Comparison of ENCODE assay signal across 18 mouse cellular contexts in genomic region chr4:148071508-148071907, GRCm38 (mm10). TPM values are rescaled to one million over a fixed set of nuclear protein-coding genes. Genes with fewer than 3 reads are reported as not detected.
DNase-seq lines count a peak whose midpoint lies in the region; ATAC-seq and TF ChIP-seq lines count a peak whose summit lies in the region.
"Had no signal": no experiment of that assay in that cellular context is flagged by ENCODE, and none has a peak within 500 bp of the region (broad histone marks: within the 10 kb centered on the region; RNA-seq: fewer than 3 reads in every experiment).

No protein-coding gene starts in this region.

- H3K4me3 ChIP-seq in heart, embryonic 10.5 days = no peak overlapping the region
- H3K4me3 ChIP-seq in liver, postnatal 0 days (ENCODE audit: low read depth, low read length) = no peak overlapping the region
- H3K4me3 ChIP-seq in midbrain, postnatal 0 days (ENCODE audit: low read depth, low read length) = no peak overlapping the region
- H3K4me3 ChIP-seq: embryonic facial prominence, embryonic 13.5 days; forebrain, embryonic 10.5 days; hindbrain, embryonic 12.5 days had no signal

- peaks cover 8% of the 10 kb centered on the region; the same call in 1 of the 2 replicates for H3K27me3 ChIP-seq in heart, embryonic 10.5 days (ENCODE audit: insufficient read depth, poor library complexity, severe bottlenecking)
- no peaks in the 10 kb centered on the region for H3K27me3 ChIP-seq in liver, postnatal 0 days (ENCODE audit: insufficient read depth, low read length)
- H3K27me3 ChIP-seq in midbrain, postnatal 0 days (ENCODE audit: insufficient read depth, low read length) = no peaks in the 10 kb centered on the region
- H3K27me3 ChIP-seq: embryonic facial prominence, embryonic 13.5 days; Patski had no signal

- H3K4me1 ChIP-seq in heart, embryonic 10.5 days = peaks cover 21% of the 10 kb centered on the region
- H3K4me1 ChIP-seq in liver, postnatal 0 days (ENCODE audit: insufficient read depth) = no peaks in the 10 kb centered on the region
- H3K4me1 ChIP-seq in midbrain, postnatal 0 days (ENCODE audit: insufficient read depth, low read length) = no peaks in the 10 kb centered on the region
- H3K4me1 ChIP-seq: hindbrain, embryonic 12.5 days had no signal

- no peaks in the 10 kb centered on the region for H3K9me3 ChIP-seq in heart, embryonic 10.5 days
- no peaks in the 10 kb centered on the region for H3K9me3 ChIP-seq in liver, postnatal 0 days (ENCODE audit: low read length)
- no peaks in the 10 kb centered on the region for H3K9me3 ChIP-seq in midbrain, postnatal 0 days (ENCODE audit: low read length)
- H3K9me3 ChIP-seq: embryonic facial prominence, embryonic 13.5 days; forebrain, embryonic 10.5 days; hindbrain, embryonic 12.5 days had no signal

- no peak overlapping the region for H3K27ac ChIP-seq in heart, embryonic 10.5 days
- no peak overlapping the region for H3K27ac ChIP-seq in liver, postnatal 0 days (ENCODE audit: low read depth)
- no peak overlapping the region for H3K27ac ChIP-seq in midbrain, postnatal 0 days (ENCODE audit: low read depth, low read length)
- H3K27ac ChIP-seq: embryonic facial prominence, embryonic 13.5 days; forebrain, embryonic 10.5 days; hindbrain, embryonic 12.5 days had no signal

- no peak overlapping the region for H3K9ac ChIP-seq in liver, postnatal 0 days (replicated peaks)
- no peak overlapping the region for H3K9ac ChIP-seq in midbrain, postnatal 0 days (replicated peaks; ENCODE audit: low read length, poor library complexity, severe bottlenecking)
- H3K9ac ChIP-seq: hindbrain, embryonic 12.5 days had no signal

- no peaks in the 10 kb centered on the region for H3K36me3 ChIP-seq in heart, embryonic 10.5 days
- no peaks in the 10 kb centered on the region for H3K36me3 ChIP-seq in liver, postnatal 0 days (replicated peaks; ENCODE audit: insufficient read depth, low read length)
- no peaks in the 10 kb centered on the region for H3K36me3 ChIP-seq in midbrain, postnatal 0 days (ENCODE audit: insufficient read depth, low read length)
- H3K36me3 ChIP-seq: embryonic facial prominence, embryonic 13.5 days; forebrain, embryonic 10.5 days; hindbrain, embryonic 12.5 days had no signal

- WGBS in heart, embryonic 10.5 days = 60% methylated on average over 5 of the region's 5 CpGs
- WGBS in liver, postnatal 0 days (ENCODE audit: insufficient replicate concordance) = 70% methylated on average over 5 of the region's 5 CpGs
- WGBS in midbrain, postnatal 0 days = 66% methylated on average over 5 of the region's 5 CpGs

- no peak for TF ChIP-seq CTCF in liver, postnatal 0 days (IDR thresholded peaks at IDR 0.05; ENCODE audit: low read depth)
- no peak for TF ChIP-seq CTCF in midbrain, postnatal 0 days (IDR thresholded peaks at IDR 0.05)

- TF ChIP-seq EP300 in liver, postnatal 0 days (IDR thresholded peaks at IDR 0.05; ENCODE audit: low read depth) = no peak

- no peak overlapping the region for H3K4me2 ChIP-seq in liver, postnatal 0 days (ENCODE audit: low read depth, low read length)
- H3K4me2 ChIP-seq in midbrain, postnatal 0 days (ENCODE audit: low read depth, low read length, poor library complexity, severe bottlenecking) = no peak overlapping the region
- H3K4me2 ChIP-seq: embryonic facial prominence, embryonic 13.5 days; hindbrain, embryonic 12.5 days; midbrain, embryonic 11.5 days had no signal

- peak; percentile 17 for DNase-seq in cerebellum, adult 9-11 months
- no peak for DNase-seq in cerebellum, adult 18-20 months
- peak; percentile 55 to 61 for DNase-seq in heart, postnatal 10 days
- no peak for DNase-seq in heart, embryonic 10.5 days (ENCODE audit: low spot score)
- peak; percentile 36 for DNase-seq in liver, postnatal 0 days
- no peak for DNase-seq in liver
- DNase-seq in lung, adult 18-20 months = no peak
- DNase-seq in midbrain, postnatal 0 days (ENCODE audit: low spot score) = no peak
- DNase-seq: cerebellum, adult 11-12 months; lung, postnatal 36 days; right cerebral cortex, adult 18-20 months; thymus, postnatal 36 days had no signal

- intact Hi-C loops in heart, postnatal 10 days (cut with DNase I) = no loop called here

- ATAC-seq in liver, postnatal 0 days = no peak
- ATAC-seq in midbrain, postnatal 0 days (ENCODE audit: low FRiP score) = no peak
- ATAC-seq: intestine, embryonic 16.5 days; Patski had no signal

RNA-seq across cellular contexts. Expression of gene Agtrap, which starts 16.3 kb away (rescaled TPM):
- 10 to 100 TPM; 33.6 to 37.0 TPM for total RNA-seq in heart, postnatal 10 days (2021)
- 20.8 and 25.5 TPM in 2 replicates for polyA plus RNA-seq in heart, embryonic 10.5 days (2016; fragmentation: Nextera tagmentation; extraction: Ambion mirVana)
- polyA plus RNA-seq in liver, postnatal 0 days (2015; fragmentation: Nextera tagmentation; extraction: Ambion mirVana) = 10.4 and 10.8 TPM in 2 replicates
- 6.6 and 7.5 TPM in 2 replicates for total RNA-seq in midbrain, postnatal 0 days (2014; rRNA removed)
- 7.4 and 8.6 TPM in 2 replicates for polyA plus RNA-seq in midbrain, postnatal 0 days (2015; fragmentation: Nextera tagmentation; extraction: Ambion mirVana)

RNA-seq across cellular contexts. Expression of gene Mthfr, which starts 32.6 kb away (rescaled TPM):
- 10 to 100 TPM; 15.2 to 16.5 TPM for total RNA-seq in heart, postnatal 10 days (2021)
- polyA plus RNA-seq in heart, embryonic 10.5 days (2016; fragmentation: Nextera tagmentation; extraction: Ambion mirVana) = 13.5 and 15.6 TPM in 2 replicates
- polyA plus RNA-seq in liver, postnatal 0 days (2015; fragmentation: Nextera tagmentation; extraction: Ambion mirVana) = 3.7 and 4.5 TPM in 2 replicates
- 34.4 and 51.1 TPM in 2 replicates for total RNA-seq in midbrain, postnatal 0 days (2014; rRNA removed)
- 10.1 and 12.4 TPM in 2 replicates for polyA plus RNA-seq in midbrain, postnatal 0 days (2015; fragmentation: Nextera tagmentation; extraction: Ambion mirVana)

RNA-seq across cellular contexts. Expression of gene Clcn6, which starts 32.9 kb away (rescaled TPM):
- 10 to 100 TPM; 11.0 to 14.6 TPM for total RNA-seq in heart, postnatal 10 days (2021)
- 8.0 and 8.4 TPM in 2 replicates for polyA plus RNA-seq in heart, embryonic 10.5 days (2016; fragmentation: Nextera tagmentation; extraction: Ambion mirVana)
- 0.52 and 0.79 TPM in 2 replicates for polyA plus RNA-seq in liver, postnatal 0 days (2015; fragmentation: Nextera tagmentation; extraction: Ambion mirVana)
- total RNA-seq in midbrain, postnatal 0 days (2014; rRNA removed) = 58.2 and 64.9 TPM in 2 replicates
- 26.1 and 26.5 TPM in 2 replicates for polyA plus RNA-seq in midbrain, postnatal 0 days (2015; fragmentation: Nextera tagmentation; extraction: Ambion mirVana)

RNA-seq across cellular contexts. Expression of gene Mad2l2, which starts 58.7 kb away (rescaled TPM):
- 10 to 100 TPM; 12.5 to 15.1 TPM for total RNA-seq in heart, postnatal 10 days (2021)
- 43.3 and 51.9 TPM in 2 replicates for polyA plus RNA-seq in heart, embryonic 10.5 days (2016; fragmentation: Nextera tagmentation; extraction: Ambion mirVana)
- 16.9 and 18.8 TPM in 2 replicates for polyA plus RNA-seq in liver, postnatal 0 days (2015; fragmentation: Nextera tagmentation; extraction: Ambion mirVana)
- total RNA-seq in midbrain, postnatal 0 days (2014; rRNA removed) = 42.0 and 51.7 TPM in 2 replicates
- 84.0 and 89.1 TPM in 2 replicates for polyA plus RNA-seq in midbrain, postnatal 0 days (2015; fragmentation: Nextera tagmentation; extraction: Ambion mirVana)

RNA-seq across cellular contexts. Expression of gene Draxin, which starts 59.0 kb away (rescaled TPM):
- not detected for total RNA-seq in heart, postnatal 10 days (2021)
- 0.12 and 0.48 TPM in 2 replicates for polyA plus RNA-seq in heart, embryonic 10.5 days (2016; fragmentation: Nextera tagmentation; extraction: Ambion mirVana)
- 0.04 and 0.05 TPM in 2 replicates for polyA plus RNA-seq in liver, postnatal 0 days (2015; fragmentation: Nextera tagmentation; extraction: Ambion mirVana)
- total RNA-seq in midbrain, postnatal 0 days (2014; rRNA removed) = 23.9 and 29.5 TPM in 2 replicates
- 4.3 and 5.0 TPM in 2 replicates for polyA plus RNA-seq in midbrain, postnatal 0 days (2015; fragmentation: Nextera tagmentation; extraction: Ambion mirVana)

Comparison
In these comparisons a context has a peak if more than half of its experiments do, and no peak if none do; other contexts are left out.
1. DNase-seq: peak in cerebellum, adult 9-11 months (single experiment), heart, postnatal 10 days (2 of 2) and liver, postnatal 0 days (single experiment); none in cerebellum, adult 18-20 months (0 of 2), heart, embryonic 10.5 days (single experiment), liver (single experiment), lung, adult 18-20 months (0 of 2) and midbrain, postnatal 0 days (single experiment).